Mouse (Mus musculus) cerebellum, adult 18-20 months (tissue): ENCODE measurements around the gene Tmem41a.
A peak's percentile ranks its signal among the peaks of the same experiment; 100 is the strongest.
"Not testable (repeated sequence)": the region's sequence is repeated elsewhere in the genome, so short reads cannot be mapped to it uniquely, and the experiment has no call there.

Experiments
- DNase-seq, 2 experiments: peaks; one replicate each; pipeline ENCODE4 v3.0.0; 2021

Gene Tmem41a

GRCm38 (mm10) chr16:21946761-21947715 is at the start of gene Tmem41a:
Gene Tmem41a, minus strand, starts transcription at chr16:21947552.
- DNase-seq = peak; percentile 90 to 98

GRCm38 (mm10) chr16:21996402-21996801 is 49.0 kb upstream of the Tmem41a start:
- no peak for DNase-seq

GRCm38 (mm10) chr16:21995304-21995703 is 48.0 kb upstream of the Tmem41a start, which contains the start of gene Liph:
Gene Liph, minus strand, starts transcription at chr16:21995663.
- DNase-seq = no peak

GRCm38 (mm10) chr16:21991774-21992173 is 44.4 kb upstream of the Tmem41a start:
- DNase-seq = no peak

GRCm38 (mm10) chr16:21990893-21991292 is 43.5 kb upstream of the Tmem41a start:
- DNase-seq = not testable (repeated sequence)

GRCm38 (mm10) chr16:21987956-21988355 is 40.6 kb upstream of the Tmem41a start:
- no peak for DNase-seq

- DNase-seq = no peak
These were observed 38.8 kb upstream of the Tmem41a start for GRCm38 (mm10) chr16:21986191-21986590.

GRCm38 (mm10) chr16:21984091-21984490 is 36.7 kb upstream of the Tmem41a start:
- no peak for DNase-seq

GRCm38 (mm10) chr16:21983581-21983980 is 36.2 kb upstream of the Tmem41a start:
- DNase-seq = no peak

GRCm38 (mm10) chr16:21983146-21983545 is 35.8 kb upstream of the Tmem41a start:
- DNase-seq = no peak

GRCm38 (mm10) chr16:21977347-21977746 is 30.0 kb upstream of the Tmem41a start:
- DNase-seq = no peak

- DNase-seq = no peak
These were observed 28.9 kb upstream of the Tmem41a start for GRCm38 (mm10) chr16:21976203-21976602.

GRCm38 (mm10) chr16:21971446-21971845 is 24.1 kb upstream of the Tmem41a start:
- DNase-seq = no peak

- DNase-seq = no peak
These were observed 23.2 kb upstream of the Tmem41a start for GRCm38 (mm10) chr16:21970536-21970935.

- no peak for DNase-seq
These were observed 22.5 kb upstream of the Tmem41a start for GRCm38 (mm10) chr16:21969874-21970273.

- no peak for DNase-seq
These were observed 18.2 kb upstream of the Tmem41a start for GRCm38 (mm10) chr16:21965576-21965975.

GRCm38 (mm10) chr16:21955591-21955990 is 8.2 kb upstream of the Tmem41a start:
- no peak for DNase-seq

GRCm38 (mm10) chr16:21928471-21928870 is 18.9 kb downstream of the Tmem41a start:
- no peak for DNase-seq

GRCm38 (mm10) chr16:21916681-21917080 is 30.7 kb downstream of the Tmem41a start:
- peak; percentile 45 to 57 for DNase-seq

- DNase-seq = no peak
These were observed 34.0 kb downstream of the Tmem41a start for GRCm38 (mm10) chr16:21913347-21913746.

GRCm38 (mm10) chr16:21908906-21909305 is 38.4 kb downstream of the Tmem41a start:
- not testable (repeated sequence) for DNase-seq

- DNase-seq = no peak
These were observed 40.5 kb downstream of the Tmem41a start for GRCm38 (mm10) chr16:21906902-21907301.

- DNase-seq = no peak
These were observed 41.4 kb downstream of the Tmem41a start for GRCm38 (mm10) chr16:21905996-21906395.

- DNase-seq = no peak
These were observed 42.7 kb downstream of the Tmem41a start for GRCm38 (mm10) chr16:21904636-21905035.
